Comparison of ENCODE assay signal across 8 mouse cellular contexts in the genomic region with DNA sequence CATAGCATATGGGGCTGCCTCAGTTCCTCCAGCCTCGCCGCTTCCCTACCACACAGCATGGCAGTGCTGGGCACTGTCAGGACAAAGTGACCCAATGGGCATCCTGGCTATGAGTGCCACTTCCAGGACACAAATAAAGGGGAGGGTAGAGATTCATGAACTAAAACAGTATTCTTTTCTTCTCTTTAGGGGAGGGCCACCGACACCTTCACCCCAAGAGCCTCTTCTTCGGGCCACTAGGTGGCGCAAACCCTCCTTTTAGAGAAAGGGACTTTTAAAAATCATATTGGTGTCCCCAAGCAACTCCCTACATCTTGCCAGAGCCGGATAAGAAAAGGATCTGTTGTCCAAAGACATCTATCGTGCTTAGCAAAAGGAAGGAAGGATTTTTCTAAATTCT.
A peak's percentile ranks its signal among the peaks of the same experiment; 100 is the strongest.
DNase-seq lines count a peak whose midpoint lies in the region; ATAC-seq and TF ChIP-seq lines count a peak whose summit lies in the region.

No protein-coding gene starts in this region.

- H3K36me3 ChIP-seq in lung, embryonic 14.5 days (ENCODE audit: insufficient read depth), result no peaks in the 10 kb centered on the region
- no peaks in the 10 kb centered on the region for H3K36me3 ChIP-seq in stomach, postnatal 0 days (ENCODE audit: control insufficient read depth, insufficient read depth, low read length)

- DNase-seq in frontal cortex, postnatal 36 days (ENCODE audit: low spot score in 2 of 2), result peak; percentile 25 to 51
- no peak for DNase-seq in frontal cortex, postnatal 14 days (ENCODE audit: low spot score in 2 of 2)
- DNase-seq in urinary bladder, postnatal 25 days (ENCODE audit: low spot score), result peak; percentile 36
- DNase-seq in urinary bladder, adult 2 months (ENCODE audit: low spot score), result no peak
- DNase-seq in induced T-regulatory cell, adult 2 months (ENCODE audit: low read depth), result peak; percentile 54
- DNase-seq in lung, embryonic 14.5 days, result peak; percentile 78
- peak; percentile 28 for DNase-seq in stomach, postnatal 0 days (ENCODE audit: low spot score)

- no peaks in the 10 kb centered on the region for H3K27me3 ChIP-seq in lung, embryonic 14.5 days (ENCODE audit: insufficient read depth, low read length)
- no peaks in the 10 kb centered on the region for H3K27me3 ChIP-seq in stomach, postnatal 0 days (ENCODE audit: control insufficient read depth, insufficient read depth, low read length)

- no peak for TF ChIP-seq EP300 in stomach, postnatal 0 days (optimal IDR thresholded peaks at IDR 0.05)

- H3K4me3 ChIP-seq in lung, embryonic 14.5 days (ENCODE audit: low read depth, low read length), result no peak overlapping the region
- H3K4me3 ChIP-seq in stomach, postnatal 0 days (ENCODE audit: low read depth, low read length), result no peak overlapping the region

- no peak overlapping the region for H3K4me2 ChIP-seq in lung, embryonic 14.5 days
- H3K4me2 ChIP-seq in stomach, postnatal 0 days (replicated peaks; ENCODE audit: low read depth), result no peak overlapping the region

- peak; percentile 77 for TF ChIP-seq CTCF in lung, embryonic 14.5 days (IDR thresholded peaks at IDR 0.05; ENCODE audit: low read depth)
- peak; percentile 85 for TF ChIP-seq CTCF in stomach, postnatal 0 days (IDR thresholded peaks at IDR 0.05; ENCODE audit: low read depth)

- no peak overlapping the region for H3K9ac ChIP-seq in lung, embryonic 14.5 days
- H3K9ac ChIP-seq in stomach, postnatal 0 days (ENCODE audit: low read length), result no peak overlapping the region

- 40% methylated on average over 7 of the region's 7 CpGs for WGBS in lung, embryonic 14.5 days
- 35% methylated on average over 7 of the region's 7 CpGs for WGBS in stomach, postnatal 0 days

- H3K9me3 ChIP-seq in lung, embryonic 14.5 days (ENCODE audit: low read depth, low read length), result no peaks in the 10 kb centered on the region
- no peaks in the 10 kb centered on the region for H3K9me3 ChIP-seq in stomach, postnatal 0 days (ENCODE audit: control insufficient read depth, low read length)

- H3K27ac ChIP-seq in lung, embryonic 14.5 days (ENCODE audit: low read depth), result no peak overlapping the region
- H3K27ac ChIP-seq in stomach, postnatal 0 days (replicated peaks), result no peak overlapping the region

- H3K4me1 ChIP-seq in lung, embryonic 14.5 days (ENCODE audit: insufficient read depth), result no peaks in the 10 kb centered on the region
- H3K4me1 ChIP-seq in stomach, postnatal 0 days (replicated peaks; ENCODE audit: control insufficient read depth, insufficient read depth), result no peaks in the 10 kb centered on the region

- peak; percentile 43; the same call in 1 of the 2 replicates for ATAC-seq in common myeloid progenitor, adult 5-6 weeks (replicated peaks; ENCODE audit: low read depth, poor library complexity, severe bottlenecking)
- ATAC-seq in lung, embryonic 14.5 days (ENCODE audit: insufficient read depth), result no peak; the same call in 1 of the 2 replicates
- ATAC-seq in stomach, postnatal 0 days (ENCODE audit: low FRiP score, low TSS enrichment), result no peak

Comparison
In these comparisons a context has a peak if more than half of its experiments do, and no peak if none do; other contexts are left out.
1. DNase-seq: peak in frontal cortex, postnatal 36 days (2 of 2), urinary bladder, postnatal 25 days (single experiment), induced T-regulatory cell, adult 2 months (single experiment), lung, embryonic 14.5 days (single experiment) and stomach, postnatal 0 days (single experiment); none in frontal cortex, postnatal 14 days (0 of 2) and urinary bladder, adult 2 months (single experiment).